Mouse (Mus musculus): ENCODE measurements at regions not wholly inside any gene's neighbourhood (a gene's known extent, or its start where the extent isn't known, plus 50 kb on each side); places are given as distances from the start of the nearest gene placed in this dataset.

- TF ChIP-seq CTCF (IDR thresholded peaks at IDR 0.05; ENCODE audit: insufficient read depth, low read length): no peak
- TF ChIP-seq POLR2A (IDR thresholded peaks at IDR 0.05; ENCODE audit: borderline replicate concordance, extremely low read depth, low read depth, low read length): no peak
Observed at GRCm38 (mm10) chr16:77502916-77503315, 99.0 kb downstream of the Gm11146 start.

Measured in lung, adult 2 months (tissue).